Mouse (Mus musculus) brain, embryonic 14.5 days (tissue): ENCODE data around the gene Irf3.

Experiments
- CTCF ChIP-seq: fragments of 200-500 bp; IDR thresholded peaks from 2 replicates; pipeline ENCODE4 v1.5.1; 2012; ENCODE audit warnings: inconsistent platforms, mild to moderate bottlenecking, moderate library complexity, borderline replicate concordance; ENCODE audit not compliant: insufficient read depth, insufficient read length; ENCODE audit errors: extremely low read depth
- POLR2A ChIP-seq: fragments of 200-500 bp; IDR thresholded peaks from 2 replicates; pipeline ENCODE4 v1.6.1; 2012; ENCODE audit warnings: mild to moderate bottlenecking, inconsistent platforms, borderline replicate concordance; ENCODE audit not compliant: poor library complexity, insufficient read depth, insufficient read length, severe bottlenecking; ENCODE audit errors: extremely low read depth

DNA sequence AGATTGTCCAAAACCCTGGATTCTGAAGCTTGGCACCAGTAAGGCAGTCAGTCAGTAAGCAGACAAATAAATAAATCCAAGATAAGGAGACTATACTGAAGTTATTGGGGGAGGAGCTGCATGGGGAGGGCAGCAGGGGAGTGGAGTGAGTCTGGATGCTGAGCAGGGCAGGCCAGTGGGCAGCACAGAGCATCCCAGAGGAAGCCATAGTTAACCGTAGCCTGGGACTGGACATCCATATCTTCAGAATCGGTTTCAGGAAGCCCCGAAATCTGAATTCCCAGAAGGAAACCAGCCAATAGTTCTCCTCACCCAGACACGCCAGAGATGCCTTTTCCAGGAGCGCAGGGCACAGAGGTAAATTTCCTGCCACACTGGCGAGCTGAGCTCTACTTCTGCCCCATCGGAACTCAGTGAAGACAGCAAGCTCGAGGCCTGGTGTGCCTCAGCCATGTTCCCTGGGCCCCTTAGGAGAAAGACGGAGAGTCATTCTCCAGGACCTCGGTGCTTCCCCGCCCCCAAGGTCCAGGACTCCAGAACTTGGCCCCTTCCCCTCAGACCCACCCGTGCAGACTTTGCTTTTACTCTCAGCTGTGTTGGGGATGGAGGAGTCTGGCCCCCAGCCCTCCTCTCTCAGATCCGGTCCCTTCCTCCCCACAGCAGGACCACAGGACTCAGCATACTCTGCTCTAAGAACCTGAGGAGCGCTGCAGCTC, 23.9 kb upstream of the Irf3 start:
- TF ChIP-seq POLR2A (no peak), CTCF (no peak)
